Mouse (Mus musculus) activated CD4-positive, CD25-positive, alpha-beta regulatory T cell, adult 4 months (primary cell): ENCODE data around the gene St7. TPM values are rescaled to one million over a fixed set of nuclear protein-coding genes. Genes with fewer than 3 reads are reported as not detected.

Source experiments
- ATAC-seq: one replicate; pipeline ENCODE4 v1.8.0; 2017
- polyA plus RNA-seq, 2 experiments: library from polyadenylated mRNA; unstranded; fragments of 100-300 nt; shearing (Covaris generic); gene quantifications; one replicate each; pipeline ENCODE4 v1.2.1; 2017

St7 gene
- polyA plus RNA-seq, 2 experiments from 2014 or later, result 4.2 to 4.6 TPM

GRCm38 (mm10) chr6:17968467-17969144 is 275.9 kb downstream of the St7 start:
- no peak for ATAC-seq

- no peak for ATAC-seq
Observed at GRCm38 (mm10) chr6:17969815-17970214, 277.1 kb downstream of the St7 start.

DNA sequence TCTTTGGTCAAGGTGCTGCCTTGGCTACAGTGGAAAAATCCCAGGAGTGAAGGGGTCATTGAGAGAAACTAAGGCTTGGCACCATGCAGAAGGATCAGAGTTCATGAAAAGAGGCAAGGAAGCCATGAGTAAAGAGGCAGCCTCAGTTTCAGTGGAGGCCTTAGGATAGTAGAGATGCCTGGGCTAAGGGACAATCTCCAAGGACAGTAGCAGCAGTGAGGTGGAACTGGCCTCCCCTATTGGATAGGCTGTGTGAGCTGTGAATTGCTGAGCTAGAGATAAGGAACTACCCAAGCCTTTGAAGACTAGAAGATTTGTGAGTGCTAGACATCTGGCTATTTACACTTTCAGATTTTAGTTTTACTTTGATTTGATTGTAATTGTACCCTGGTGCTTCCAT is 278.7 kb downstream of the St7 start:
- no peak for ATAC-seq

DNA sequence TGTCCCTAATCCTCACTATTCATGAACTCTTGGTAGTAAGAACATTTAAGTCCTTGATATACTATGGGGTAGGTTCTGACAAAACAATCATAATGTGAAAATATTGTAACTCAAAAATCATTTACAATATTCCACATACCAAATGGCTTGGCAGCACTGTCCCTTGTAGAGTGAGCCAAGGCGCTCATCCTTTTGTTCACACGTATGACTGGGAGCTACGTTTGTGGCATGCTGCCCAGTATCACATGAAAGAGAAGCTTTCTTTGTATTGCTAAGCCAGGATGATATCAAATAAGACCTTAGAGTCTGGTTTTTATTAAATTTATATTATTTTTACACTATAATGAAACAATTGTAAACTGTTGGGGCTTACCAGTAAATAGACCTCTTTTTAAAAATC is 281.7 kb downstream of the St7 start:
- no peak for ATAC-seq

GRCm38 (mm10) chr6:17977165-17977564 is 284.4 kb downstream of the St7 start:
- no peak for ATAC-seq

- no peak for ATAC-seq
Observed at GRCm38 (mm10) chr6:17978324-17978723, 285.6 kb downstream of the St7 start.

- no peak for ATAC-seq
Observed at GRCm38 (mm10) chr6:17978881-17979280, 286.1 kb downstream of the St7 start.

- ATAC-seq, result no peak
Observed at GRCm38 (mm10) chr6:17979361-17979760, 286.6 kb downstream of the St7 start.

DNA sequence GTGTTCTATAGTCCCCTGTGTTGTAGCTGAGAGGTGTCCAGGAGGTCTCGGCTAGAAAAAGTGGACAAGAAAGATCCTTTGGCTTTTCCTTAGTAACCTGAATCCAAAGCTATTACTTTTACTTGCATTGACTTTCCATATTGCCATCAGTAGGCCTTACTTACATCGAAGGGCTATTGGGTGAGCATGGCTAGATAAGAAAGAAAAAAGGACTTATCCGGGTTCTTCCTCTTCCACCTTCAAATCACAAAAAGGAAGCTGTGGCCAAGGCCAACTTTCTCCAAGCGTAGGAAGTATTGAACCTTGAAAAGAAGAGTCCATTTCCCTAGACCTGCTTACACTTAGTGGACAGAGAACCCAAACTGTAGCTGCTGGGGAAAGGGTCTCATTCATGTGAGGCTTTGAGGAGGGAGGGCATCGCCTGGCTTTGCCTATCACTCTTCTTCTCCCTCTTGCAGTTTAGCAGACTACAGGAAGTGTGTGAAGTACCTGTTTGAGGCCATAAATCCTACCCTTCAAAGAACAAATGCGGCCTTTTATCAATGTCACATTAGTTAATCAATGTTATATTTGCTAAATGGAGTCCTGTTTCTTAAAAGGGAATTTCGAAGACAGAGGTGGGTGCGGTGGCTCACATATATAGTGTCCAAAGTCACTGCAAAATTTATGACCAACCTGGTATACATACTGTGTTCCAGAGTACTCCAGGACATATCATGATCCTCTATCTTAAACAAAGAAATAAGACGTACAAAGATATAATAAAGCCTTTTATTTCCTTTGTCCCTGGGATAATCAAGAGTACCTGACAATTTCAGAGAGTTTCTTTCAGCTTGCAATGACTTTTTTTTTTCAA is 297.7 kb downstream of the St7 start:
- no peak for ATAC-seq

GRCm38 (mm10) chr6:17991625-17992024 is 298.9 kb downstream of the St7 start:
- no peak for ATAC-seq

Other genes with a start within 250 kb of the St7 start
- not detected for gene Met, start 229.1 kb upstream of the St7 start, polyA plus RNA-seq
- 100 to 1,000 TPM; 350 to 408 TPM for gene Capza2, start 56.7 kb upstream of the St7 start, polyA plus RNA-seq